Mouse (Mus musculus) E14TG2a.4 (cell line): ENCODE measurements around the gene Abhd10.

Experiments
- H3K27me3 ChIP-seq: 2 replicates; pipeline ENCODE4 v1.6.1; 2014; ENCODE audit warnings: low read length, control low read depth; ENCODE audit not compliant: insufficient read depth
- H3K36me3 ChIP-seq: 2 replicates; pipeline ENCODE4 v1.6.1; 2014; ENCODE audit warnings: low read length, control low read depth; ENCODE audit not compliant: insufficient read depth
- H3K4me1 ChIP-seq: replicated peaks from 2 replicates; pipeline ENCODE4 v1.6.1; 2014; ENCODE audit warnings: low read depth, low read length, control low read depth
- H3K4me3 ChIP-seq: replicated peaks from 2 replicates; pipeline ENCODE4 v1.5.1; 2014; ENCODE audit warnings: mild to moderate bottlenecking, low read length
- H3K9me3 ChIP-seq: 2 replicates; pipeline ENCODE4 v1.6.1; 2014; ENCODE audit warnings: low read length, control low read depth
- CTCF ChIP-seq: conservative IDR thresholded peaks from 2 replicates; pipeline ENCODE4 v1.5.1; 2014; ENCODE audit warnings: low read length
- NANOG ChIP-seq: IDR thresholded peaks from 2 replicates; pipeline ENCODE4 v1.6.1; 2014; ENCODE audit warnings: borderline replicate concordance, low read length, mixed read lengths
- POU5F1 ChIP-seq: IDR thresholded peaks from 2 replicates; pipeline ENCODE4 v1.6.1; 2014; ENCODE audit warnings: low read length, borderline replicate concordance

The Abhd10 gene

DNA sequence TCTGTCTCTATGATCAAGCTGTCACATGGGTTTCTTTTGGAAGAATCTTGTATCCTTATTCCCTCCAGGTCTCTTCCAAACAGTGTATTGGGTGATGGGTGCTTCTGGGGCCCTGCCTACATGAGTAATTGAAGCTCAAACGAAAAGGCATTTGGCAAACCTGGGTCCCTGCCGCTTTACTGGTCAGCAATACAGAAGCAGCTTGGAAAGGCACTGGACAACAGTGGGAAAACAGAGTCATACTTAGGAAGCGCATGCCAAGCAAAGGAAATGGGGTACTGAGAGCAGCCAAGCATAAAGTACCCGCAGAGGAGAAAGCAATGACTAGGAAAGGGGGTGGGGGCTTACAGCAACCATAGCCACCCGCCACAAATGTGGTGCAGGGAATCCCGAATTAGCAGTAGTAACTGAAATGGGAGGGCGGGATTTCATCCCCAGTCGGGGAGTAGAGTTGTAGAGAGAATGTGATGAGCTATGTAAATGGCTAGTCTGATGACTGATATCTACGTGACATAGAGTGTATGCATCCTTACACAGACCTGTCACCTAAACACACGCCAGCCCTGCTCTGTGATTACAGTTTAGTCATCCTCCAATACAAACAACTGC lies 22.6 kb downstream of the Abhd10 start:
- peaks cover 39% of the 10 kb centered on the region for H3K4me1 ChIP-seq
- TF ChIP-seq NANOG, result no peak
- TF ChIP-seq POU5F1, result no peak
- TF ChIP-seq CTCF, result no peak

DNA sequence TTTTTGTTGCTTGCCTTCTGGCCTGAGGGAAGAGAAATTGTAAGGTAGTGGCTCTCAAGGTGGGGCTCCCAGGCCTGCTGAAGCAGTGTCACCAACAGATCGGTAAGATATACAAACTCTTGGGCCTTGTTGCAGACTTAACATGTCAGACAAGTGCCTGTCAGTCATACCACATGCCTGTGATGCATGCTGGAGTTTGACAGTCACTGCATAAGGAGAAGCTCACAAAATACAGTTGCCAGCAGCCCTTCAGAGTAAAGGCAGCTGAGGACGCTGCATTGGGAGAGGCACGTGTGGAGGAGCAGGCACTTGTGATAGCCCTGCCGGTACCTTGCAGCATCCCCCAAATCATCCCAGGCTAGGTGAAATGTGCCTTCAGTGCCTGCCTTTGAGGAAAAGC lies 24.5 kb downstream of the Abhd10 start:
- Histone ChIP-seq H3K4me3 (no peak overlapping the region), H3K36me3 (peaks cover 48% of the 10 kb centered on the region), H3K9me3 (no peaks in the 10 kb centered on the region), H3K4me1 (peaks cover 26% of the 10 kb centered on the region), H3K27me3 (no peaks in the 10 kb centered on the region)
- no peak for TF ChIP-seq NANOG
- TF ChIP-seq POU5F1, result no peak
- TF ChIP-seq CTCF, result no peak

More for the DNA sequence above, 22.6 kb downstream of the Abhd10 start:
- peaks cover 48% of the 10 kb centered on the region for H3K36me3 ChIP-seq
- H3K9me3 ChIP-seq, result no peaks in the 10 kb centered on the region
- no peaks in the 10 kb centered on the region for H3K27me3 ChIP-seq
- no peak overlapping the region for H3K4me3 ChIP-seq

DNA sequence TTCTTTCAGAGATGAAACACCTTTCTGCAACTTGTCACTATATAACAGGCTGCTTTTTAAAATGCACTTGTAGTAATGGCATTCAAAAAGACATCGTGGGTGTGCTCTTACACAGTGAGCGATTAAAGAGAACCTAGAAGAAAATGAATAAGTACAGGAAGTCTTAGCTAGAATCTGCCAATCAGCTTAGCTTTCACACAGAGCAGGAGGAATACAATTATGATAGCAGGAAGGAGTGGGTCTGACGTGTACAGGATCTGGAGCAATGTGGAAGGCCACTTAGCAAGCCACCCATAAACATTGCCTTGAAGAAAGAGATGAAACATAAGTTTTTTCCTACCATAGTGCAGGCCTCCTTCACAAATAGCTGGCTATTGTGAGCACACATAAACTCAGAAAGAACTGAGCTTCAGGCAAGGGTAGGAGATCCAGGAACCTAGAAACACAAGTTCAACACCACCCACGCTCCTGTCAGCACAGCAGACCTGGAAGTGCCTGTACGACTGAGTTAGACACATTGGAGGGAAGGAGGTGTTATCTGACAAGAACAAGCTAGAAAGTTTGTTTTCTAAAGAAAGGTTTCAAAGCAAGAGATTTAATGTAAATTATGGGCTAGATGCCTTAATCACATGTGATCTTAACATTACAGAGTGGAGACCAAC lies 28.1 kb downstream of the Abhd10 start:
- Histone ChIP-seq H3K9me3 (no peaks in the 10 kb centered on the region), H3K4me3 (no peak overlapping the region), H3K27me3 (no peaks in the 10 kb centered on the region), H3K4me1 (peaks cover 6% of the 10 kb centered on the region), H3K36me3 (peaks cover 37% of the 10 kb centered on the region)
- no peak for TF ChIP-seq CTCF
- no peak for TF ChIP-seq POU5F1
- TF ChIP-seq NANOG, result no peak

DNA sequence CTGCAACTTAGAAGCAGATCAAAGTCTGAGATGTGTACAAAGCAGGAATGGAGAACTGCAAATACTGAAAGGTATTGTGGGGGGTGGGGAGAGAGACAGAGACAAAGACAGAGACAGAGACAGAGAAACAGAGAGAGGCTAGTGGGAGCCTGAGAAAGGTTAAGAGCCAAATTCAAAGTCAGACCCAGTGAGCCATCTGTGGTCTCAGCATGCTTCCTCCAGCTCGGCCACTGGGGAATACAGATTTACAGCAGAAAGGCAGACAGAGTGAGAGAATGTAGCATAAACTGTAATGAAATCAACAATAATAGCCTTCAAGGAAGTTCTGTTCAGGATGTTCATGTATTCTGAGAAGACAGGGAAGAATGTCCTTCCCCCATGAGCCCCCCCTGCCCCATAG lies 28.9 kb downstream of the Abhd10 start:
- peaks cover 4% of the 10 kb centered on the region; the same call in 1 of the 2 replicates for H3K4me1 ChIP-seq
- TF ChIP-seq POU5F1 (no peak), NANOG (no peak), CTCF (no peak)
- no peaks in the 10 kb centered on the region for H3K27me3 ChIP-seq
- no peaks in the 10 kb centered on the region for H3K9me3 ChIP-seq
- H3K36me3 ChIP-seq, result peaks cover 35% of the 10 kb centered on the region
- no peak overlapping the region for H3K4me3 ChIP-seq

DNA sequence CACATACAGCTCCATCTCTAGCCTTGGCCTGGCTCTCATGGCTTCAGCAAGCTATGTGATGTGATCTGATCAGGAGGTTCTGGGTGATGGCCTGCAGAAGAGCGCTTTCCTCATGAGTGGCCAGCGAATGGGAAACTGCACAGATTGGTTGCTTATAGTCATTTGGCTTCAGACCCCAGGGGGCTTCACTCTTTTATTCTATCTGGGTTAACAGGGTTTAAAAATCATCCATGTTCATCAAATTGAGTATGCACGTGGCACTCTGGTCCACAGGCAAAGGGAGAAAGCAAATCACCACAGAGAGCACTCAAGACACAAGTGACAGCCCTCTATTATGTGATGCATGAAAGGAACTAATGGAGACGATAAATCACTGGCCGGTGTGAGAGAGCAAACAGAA lies 29.5 kb downstream of the Abhd10 start:
- H3K4me1 ChIP-seq, result peaks cover 4% of the 10 kb centered on the region; the same call in 1 of the 2 replicates
- H3K36me3 ChIP-seq, result peaks cover 29% of the 10 kb centered on the region
- H3K4me3 ChIP-seq, result no peak overlapping the region
- H3K9me3 ChIP-seq, result no peaks in the 10 kb centered on the region
- TF ChIP-seq CTCF, result no peak
- no peak for TF ChIP-seq NANOG
- TF ChIP-seq POU5F1, result no peak
- no peaks in the 10 kb centered on the region for H3K27me3 ChIP-seq

DNA sequence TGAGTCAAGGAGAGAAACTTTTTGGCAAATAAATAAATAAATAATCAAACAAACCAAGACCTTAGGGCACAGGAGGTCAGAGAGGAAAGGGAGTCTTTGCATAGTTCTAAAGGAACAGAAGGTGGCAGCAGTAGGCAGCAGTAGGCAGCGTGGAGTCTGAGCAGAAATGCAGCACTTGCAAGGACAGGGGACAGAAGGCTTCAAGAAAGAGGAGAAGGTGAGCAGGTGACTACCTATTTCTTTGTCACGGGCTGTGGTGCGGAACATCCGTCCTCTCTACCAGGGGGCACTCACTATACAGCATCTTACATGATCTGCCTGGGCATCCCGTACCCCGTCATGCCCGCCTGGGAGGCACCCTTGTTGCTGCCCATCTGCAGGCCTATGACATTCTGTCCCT lies 31.5 kb downstream of the Abhd10 start:
- no peaks in the 10 kb centered on the region for H3K27me3 ChIP-seq
- peaks cover 16% of the 10 kb centered on the region for H3K36me3 ChIP-seq
- H3K4me1 ChIP-seq, result peaks cover 4% of the 10 kb centered on the region; the same call in 1 of the 2 replicates
- no peak overlapping the region for H3K4me3 ChIP-seq
- TF ChIP-seq POU5F1 (no peak), NANOG (no peak), CTCF (no peak; the same call in 1 of the 2 replicates)
- no peaks in the 10 kb centered on the region for H3K9me3 ChIP-seq

DNA sequence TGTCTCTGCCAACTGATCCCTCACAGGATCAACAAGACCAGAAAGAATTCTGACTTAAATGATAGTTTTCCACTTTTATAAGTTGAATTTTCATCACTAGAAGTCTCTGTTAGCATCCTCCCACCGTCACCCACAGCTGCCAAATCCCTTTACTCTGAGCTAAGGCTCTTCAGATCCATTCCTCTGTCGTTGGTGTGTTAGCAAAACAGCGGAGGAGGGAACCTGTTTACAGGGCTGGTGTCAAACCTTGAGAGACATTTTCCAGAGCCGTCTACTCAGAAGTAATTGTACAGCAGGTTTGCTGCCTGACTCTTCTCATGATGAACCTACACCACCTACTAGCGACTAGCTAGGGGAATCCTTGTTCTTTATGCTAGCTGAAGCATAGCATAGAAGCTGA lies 43.5 kb downstream of the Abhd10 start:
- Histone ChIP-seq H3K36me3 (no peaks in the 10 kb centered on the region), H3K9me3 (peaks cover 29% of the 10 kb centered on the region), H3K4me1 (no peaks in the 10 kb centered on the region), H3K4me3 (no peak overlapping the region), H3K27me3 (no peaks in the 10 kb centered on the region)
- TF ChIP-seq CTCF, result no peak
- no peak for TF ChIP-seq NANOG
- no peak for TF ChIP-seq POU5F1

DNA sequence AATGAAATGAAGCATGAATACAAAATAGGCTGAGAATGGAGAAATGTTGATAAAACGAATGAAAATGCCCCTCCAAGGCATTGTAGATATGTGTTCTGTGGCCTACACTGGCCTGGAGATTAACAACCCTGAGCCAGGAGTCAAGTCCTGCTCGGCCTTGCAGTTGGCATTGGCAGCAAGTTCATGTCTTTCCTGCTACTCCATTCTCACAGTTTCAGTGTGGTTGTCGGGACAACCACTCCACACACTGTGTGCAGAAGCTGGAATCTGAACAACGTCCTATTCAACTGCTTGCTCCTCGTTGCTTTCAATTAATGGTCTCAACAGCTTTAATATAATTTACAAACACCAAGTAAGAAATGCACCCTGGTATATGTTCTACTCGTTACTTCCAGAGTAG lies 44.8 kb downstream of the Abhd10 start:
- no peak for TF ChIP-seq POU5F1
- no peak for TF ChIP-seq NANOG
- TF ChIP-seq CTCF, result no peak
- Histone ChIP-seq H3K9me3 (peaks cover 29% of the 10 kb centered on the region), H3K27me3 (no peaks in the 10 kb centered on the region), H3K4me3 (no peak overlapping the region), H3K4me1 (no peaks in the 10 kb centered on the region), H3K36me3 (no peaks in the 10 kb centered on the region)
